Mouse (Mus musculus): ENCODE data around the gene Vmn2r45.
"Not testable (repeated sequence)": the region's sequence is repeated elsewhere in the genome, so short reads cannot be mapped to it uniquely, and the experiment has no call there.

Gene Vmn2r45

DNA sequence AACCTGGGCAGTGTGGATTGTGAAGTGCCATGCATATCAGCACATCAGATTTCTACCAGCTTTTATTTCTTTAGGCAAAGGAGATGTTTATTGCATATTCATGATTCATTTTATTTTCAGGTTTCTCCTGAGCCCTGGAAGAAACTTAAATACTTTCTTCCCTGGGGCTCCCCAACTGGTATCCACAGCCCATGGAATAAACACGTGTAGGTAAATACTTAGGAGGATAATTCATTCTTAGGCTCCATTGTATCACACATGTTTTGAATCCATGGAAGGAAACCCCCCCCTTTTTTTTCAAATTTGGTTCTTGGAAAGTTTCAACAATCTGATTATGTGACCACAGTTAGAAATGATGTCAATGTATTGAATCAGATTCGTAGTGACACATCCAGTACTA lies at the start of gene Vmn2r45:
Gene Vmn2r45 (minus strand): TSS at position 101 of the 400 bp plus-strand sequence.
- not testable (repeated sequence) for DNase-seq (ENCODE audit: low spot score)

Data from layer of hippocampus, adult 11-12 months (tissue).